Mouse (Mus musculus): ENCODE measurements around the gene Abhd17c. TPM values are rescaled to one million over a fixed set of nuclear protein-coding genes. Genes with fewer than 3 reads are reported as not detected.

The Abhd17c gene
- total and polyA plus RNA-seq, 3 experiments: 35.3 to 44.0 (median 40.4) TPM

- Histone ChIP-seq H3K4me3 (replicated peaks in 1 of 3; ENCODE audit: low read depth in 2 of 3, low read length in 2 of 3, poor library complexity in 1 of 3) (no peak overlapping the region), H3K27me3 (replicated peaks) (no peaks in the 10 kb centered on the region), H3K79me2 (replicated peaks; ENCODE audit: control insufficient read depth, extremely low read depth, insufficient read depth, poor library complexity, severe bottlenecking) (peaks cover 8% of the 10 kb centered on the region), H3K9me3 (replicated peaks; ENCODE audit: low read length) (no peaks in the 10 kb centered on the region), H3K9ac (ENCODE audit: insufficient read depth, low read depth) (no peak overlapping the region), H3K36me3 (replicated peaks in 1 of 2; ENCODE audit: control insufficient read depth in 1 of 2, insufficient read depth in 1 of 2, low read length in 1 of 2) (peaks cover 27 to 92% of the 10 kb centered on the region in 2 experiments), H3K27ac (ENCODE audit: insufficient read depth, low read depth) (no peak overlapping the region), H3K4me1 (ENCODE audit: control insufficient read depth in 1 of 2, insufficient read depth in 2 of 2) (peaks cover 4 to 34% of the 10 kb centered on the region in 2 experiments; a peak in 2 of 4 replicates), H3K4me2 (ENCODE audit: insufficient read depth, low read depth, poor library complexity, severe bottlenecking) (no peak overlapping the region)
- TF ChIP-seq ZKSCAN1 (IDR thresholded peaks at IDR 0.05; ENCODE audit: borderline replicate concordance, low read depth, low read length) (no peak), USF2 (conservative IDR thresholded peaks at IDR 0.05; ENCODE audit: low read depth, low read length) (no peak), POLR2A (IDR thresholded peaks at IDR 0.05; ENCODE audit: low read depth, low read length) (no peak), TCF12 (IDR thresholded peaks at IDR 0.05; ENCODE audit: low read depth, low read length) (no peak), CHD2 (IDR thresholded peaks at IDR 0.05; ENCODE audit: low read length) (no peak), POLR2AphosphoS2 (IDR thresholded peaks at IDR 0.05; ENCODE audit: low read depth, low read length) (no peak), NELFE (IDR thresholded peaks at IDR 0.05; ENCODE audit: low read depth, low read length) (no peak)
- no peak for DNase-seq (ENCODE audit: extremely low read depth)
- in situ Hi-C loops (cut with MboI; ENCODE audit: low pct_ligation_motif_present, low pct_unique_long_range_greater_than_20kb, low sequenced_read_pairs): no loop called here
- dilution Hi-C loops (cut with MboI; ENCODE audit: extremely low pct_ligation_motif_present, extremely low pct_unique_long_range_greater_than_20kb, low sequenced_read_pairs): no loop called here
These were observed 38.7 kb downstream of the Abhd17c start for GRCm38 (mm10) chr7:84113035-84113390.

GRCm38 (mm10) chr7:84112351-84113034 lies 39.2 kb downstream of the Abhd17c start:
- H3K4me1 ChIP-seq (ENCODE audit: control insufficient read depth in 1 of 2, insufficient read depth in 2 of 2): peaks cover 2 to 29% of the 10 kb centered on the region in 2 experiments; a peak in 2 of 4 replicates
- in situ Hi-C loops (cut with MboI; ENCODE audit: low pct_ligation_motif_present, low pct_unique_long_range_greater_than_20kb, low sequenced_read_pairs): no loop called here
- H3K4me3 ChIP-seq (replicated peaks in 1 of 3; ENCODE audit: low read depth in 2 of 3, low read length in 2 of 3, poor library complexity in 1 of 3): no peak overlapping the region
- H3K9ac ChIP-seq (ENCODE audit: insufficient read depth, low read depth): no peak overlapping the region
- H3K79me2 ChIP-seq (replicated peaks; ENCODE audit: control insufficient read depth, extremely low read depth, insufficient read depth, poor library complexity, severe bottlenecking): peaks cover 8% of the 10 kb centered on the region
- peaks cover 27 to 91% of the 10 kb centered on the region in 2 experiments for H3K36me3 ChIP-seq (replicated peaks in 1 of 2; ENCODE audit: control insufficient read depth in 1 of 2, insufficient read depth in 1 of 2, low read length in 1 of 2)
- no peak for DNase-seq (ENCODE audit: extremely low read depth)
- H3K9me3 ChIP-seq (replicated peaks; ENCODE audit: low read length): no peaks in the 10 kb centered on the region
- no peak overlapping the region for H3K4me2 ChIP-seq (ENCODE audit: insufficient read depth, low read depth, poor library complexity, severe bottlenecking)
- dilution Hi-C loops (cut with MboI; ENCODE audit: extremely low pct_ligation_motif_present, extremely low pct_unique_long_range_greater_than_20kb, low sequenced_read_pairs): no loop called here
- H3K27ac ChIP-seq (ENCODE audit: insufficient read depth, low read depth): no peak overlapping the region
- H3K27me3 ChIP-seq (replicated peaks): no peaks in the 10 kb centered on the region
- TF ChIP-seq ZKSCAN1 (IDR thresholded peaks at IDR 0.05; ENCODE audit: borderline replicate concordance, low read depth, low read length): no peak
- TF ChIP-seq MYC (IDR thresholded peaks at IDR 0.05; ENCODE audit: low read depth, low read length): no peak
- TF ChIP-seq NELFE (IDR thresholded peaks at IDR 0.05; ENCODE audit: low read depth, low read length): no peak
- TF ChIP-seq CHD1 (IDR thresholded peaks at IDR 0.05; ENCODE audit: low read depth, low read length): no peak
- TF ChIP-seq MAZ (IDR thresholded peaks at IDR 0.05; ENCODE audit: low read depth, low read length): no peak
- TF ChIP-seq MXI1 (IDR thresholded peaks at IDR 0.05; ENCODE audit: low read depth, low read length): no peak
- TF ChIP-seq SMC3 (IDR thresholded peaks at IDR 0.05; ENCODE audit: low read depth, low read length): no peak
- TF ChIP-seq ELF1 (IDR thresholded peaks at IDR 0.05; ENCODE audit: low read depth, low read length): no peak
- no peak for TF ChIP-seq ZNF384 (IDR thresholded peaks at IDR 0.05; ENCODE audit: low read depth, low read length)
